Mouse (Mus musculus): ENCODE results near the gene Draxin.
"Not testable (repeated sequence)": the region's sequence is repeated elsewhere in the genome, so short reads cannot be mapped to it uniquely, and the experiment has no call there.

Gene Draxin

GRCm38 (mm10) chr4:148130561-148131413 is at the start of gene Draxin:
Draxin (minus strand) TSS chr4:148130698.
- in situ Hi-C loops (cut with MboI, MseI), result no loop called here

GRCm38 (mm10) chr4:148177716-148178115 is 47.2 kb upstream of the Draxin start:
- in situ Hi-C loops (cut with MboI, MseI), result no loop called here

GRCm38 (mm10) chr4:148176603-148177002 is 46.1 kb upstream of the Draxin start:
- in situ Hi-C loops (cut with MboI, MseI), result not testable (repeated sequence)

- in situ Hi-C loops (cut with MboI, MseI), result loop anchor here in 1 of 2 experiments (5.0 kb wide), 1 partner anchor 213 kb away; no protein-coding TSS in a partner anchor
Observed at GRCm38 (mm10) chr4:148174495-148174862, 44.0 kb upstream of the Draxin start.

GRCm38 (mm10) chr4:148173811-148174494 is 43.5 kb upstream of the Draxin start:
- in situ Hi-C loops (cut with MboI, MseI), result loop anchor here in 1 of 2 experiments (5.0 kb wide), 1 partner anchor 213 kb away; no protein-coding TSS in a partner anchor

GRCm38 (mm10) chr4:148171261-148171660 is 40.8 kb upstream of the Draxin start:
- in situ Hi-C loops (cut with MboI, MseI), result loop anchor here in 1 of 2 experiments (5.0 kb wide), 1 partner anchor 216 kb away; no protein-coding TSS in a partner anchor

- in situ Hi-C loops (cut with MboI, MseI), result loop anchor here in 1 of 2 experiments (5.0 kb wide), 1 partner anchor 216 kb away; no protein-coding TSS in a partner anchor
Observed at GRCm38 (mm10) chr4:148170842-148171241, 40.3 kb upstream of the Draxin start.

- in situ Hi-C loops (cut with MboI, MseI), result loop anchor here (5.0 to 10.0 kb wide), 2 partner anchors 55 to 57 kb away; no protein-coding TSS in a partner anchor
Observed at GRCm38 (mm10) chr4:148169586-148169985, 39.1 kb upstream of the Draxin start.

- in situ Hi-C loops (cut with MboI, MseI), result loop anchor here (5.0 to 10.0 kb wide), 2 partner anchors 53 to 56 kb away; no protein-coding TSS in a partner anchor
Observed at GRCm38 (mm10) chr4:148168287-148168686, 37.8 kb upstream of the Draxin start.

- in situ Hi-C loops (cut with MboI, MseI), result loop anchor here (5.0 to 10.0 kb wide), 2 partner anchors 52 to 55 kb away; no protein-coding TSS in a partner anchor
Observed at GRCm38 (mm10) chr4:148166986-148167385, 36.5 kb upstream of the Draxin start.

GRCm38 (mm10) chr4:148166431-148166830 is 35.9 kb upstream of the Draxin start:
- in situ Hi-C loops (cut with MboI, MseI), result loop anchor here (5.0 to 10.0 kb wide), 2 partner anchors 52 to 54 kb away; no protein-coding TSS in a partner anchor

GRCm38 (mm10) chr4:148165551-148165950 is 35.1 kb upstream of the Draxin start:
- in situ Hi-C loops (cut with MboI, MseI), result loop anchor here (5.0 to 10.0 kb wide), 2 partner anchors 51 to 53 kb away; no protein-coding TSS in a partner anchor

GRCm38 (mm10) chr4:148164461-148164860 is 34.0 kb upstream of the Draxin start:
- in situ Hi-C loops (cut with MboI, MseI), result loop anchor here (5.0 to 10.0 kb wide), 3 partner anchors 50 to 438 kb away; partner anchors contain the start of genes Masp2 (in 1 of the 2) and Srm (in 1 of the 2)

- in situ Hi-C loops (cut with MboI, MseI), result loop anchor here (5.0 to 10.0 kb wide), 3 partner anchors 49 to 438 kb away; partner anchors contain the start of genes Masp2 (in 1 of the 2) and Srm (in 1 of the 2)
Observed at GRCm38 (mm10) chr4:148164002-148164439, 33.5 kb upstream of the Draxin start.

GRCm38 (mm10) chr4:148160436-148161390 is 30.2 kb upstream of the Draxin start, which contains the start of the genes Fbxo44 and Fbxo2:
Fbxo44 (minus strand) TSS chr4:148160482.
Fbxo2 (plus strand) TSS chr4:148160621.
- in situ Hi-C loops (cut with MboI, MseI), result loop anchor here (5.0 to 10.0 kb wide), 3 partner anchors 46 to 442 kb away; partner anchors contain the start of genes Masp2 (in 1 of the 2) and Srm (in 1 of the 2)

GRCm38 (mm10) chr4:148159544-148160435 is 29.3 kb upstream of the Draxin start:
- in situ Hi-C loops (cut with MboI, MseI), result loop anchor here (5.0 to 10.0 kb wide), 4 partner anchors 45 to 443 kb away; partner anchors contain the start of genes Masp2 (in 1 of the 2), Mtor (in 1 of the 2) and Srm (in 1 of the 2)

GRCm38 (mm10) chr4:148158436-148159348 is 28.2 kb upstream of the Draxin start:
- in situ Hi-C loops (cut with MboI, MseI), result loop anchor here in 1 of 2 experiments (5.0 kb wide), 1 partner anchor 289 kb away; the partner anchor contains the start of gene Mtor
